Mouse (Mus musculus) spleen, adult 2 months (tissue): Measurements from ENCODE around the gene Lamc3. TPM values are rescaled to one million over a fixed set of nuclear protein-coding genes. Genes with fewer than 3 reads are reported as not detected.

ENCODE experiments used
- DNase-seq, 2 experiments: peaks; one replicate each; pipeline versions ENCODE4 v3.0.0 to v3.0.0-alpha.2; 2012 to 2021; ENCODE audit warnings: low spot score in 2 of 2, low read depth in 1 of 2
- H3K27ac ChIP-seq: fragments of 200-500 bp; 2 replicates; pipeline ENCODE4 v1.5.1; 2012; ENCODE audit warnings: low read length, inconsistent platforms; ENCODE audit not compliant: insufficient read depth
- H3K27me3 ChIP-seq: fragments of 200-500 bp; 2 replicates; pipeline ENCODE4 v1.6.1; 2012; ENCODE audit warnings: mild to moderate bottlenecking, moderate library complexity, low read length, inconsistent platforms; ENCODE audit not compliant: control insufficient read depth, insufficient read depth
- H3K36me3 ChIP-seq: fragments of 200-500 bp; 2 replicates; pipeline ENCODE4 v1.6.1; 2012; ENCODE audit warnings: mild to moderate bottlenecking, low read length, inconsistent platforms; ENCODE audit not compliant: control insufficient read depth, insufficient read depth
- H3K4me1 ChIP-seq: fragments of 200-500 bp; 2 replicates; pipeline ENCODE4 v1.6.1; 2011; ENCODE audit warnings: inconsistent platforms; ENCODE audit not compliant: control insufficient read depth, insufficient read depth, insufficient read length
- H3K4me3 ChIP-seq: fragments of 200-500 bp; 2 replicates; pipeline ENCODE4 v1.5.1; 2011; ENCODE audit warnings: mild to moderate bottlenecking, inconsistent platforms; ENCODE audit not compliant: insufficient read depth, insufficient read length; ENCODE audit errors: extremely low read depth
- CTCF ChIP-seq: fragments of 200-500 bp; IDR thresholded peaks from 2 replicates; pipeline ENCODE4 v1.5.1; 2011; ENCODE audit warnings: mild to moderate bottlenecking, inconsistent platforms; ENCODE audit not compliant: insufficient read depth, insufficient read length, insufficient replicate concordance; ENCODE audit errors: extremely low read depth
- POLR2A ChIP-seq: fragments of 200-500 bp; IDR thresholded peaks from 2 replicates; pipeline ENCODE4 v1.6.1; 2011; ENCODE audit warnings: low read depth, low read length, inconsistent platforms
- WGBS: fragments of 180-500 bp; shearing (Covaris S2); methylation state at CpG from one replicate; pipeline ENCODE4 v1.1.7; 2018; 5-methylcytosine and 5-hydroxymethylcytosine counted together
- polyA plus RNA-seq: library from polyadenylated mRNA; depleted of rRNA; stranded (reverse); fragments of >200 nt; gene quantifications from 2 replicates; pipeline ENCODE4 v1.2.3, GENCODE M21; 2012

Gene Lamc3
- polyA plus RNA-seq, 1 experiment = 2.1 TPM

DNA sequence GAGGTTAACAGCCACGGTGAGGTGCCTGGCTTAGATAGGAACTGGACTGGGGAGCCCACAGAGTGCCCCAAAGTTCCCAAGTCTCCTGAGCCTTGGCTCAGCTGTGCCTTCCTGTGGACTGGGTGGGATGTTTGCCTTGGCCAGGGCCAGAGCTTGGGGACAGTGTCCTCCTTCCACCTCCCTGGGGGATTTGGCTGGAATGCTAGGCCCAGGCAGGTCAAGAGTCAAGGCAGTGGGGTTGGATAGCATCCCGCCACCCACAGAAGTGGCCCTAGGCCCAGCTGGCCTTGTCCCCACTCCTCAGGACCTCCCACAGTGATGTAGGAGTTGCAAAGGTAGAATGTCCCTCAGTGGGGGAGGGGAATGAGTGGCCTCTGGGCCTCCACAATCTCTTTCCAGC is 4.1 kb downstream of the Lamc3 start:
- Histone ChIP-seq H3K4me1 (no peaks in the 10 kb centered on the region), H3K36me3 (no peaks in the 10 kb centered on the region), H3K4me3 (no peak overlapping the region), H3K27me3 (peaks cover 6% of the 10 kb centered on the region; the same call in 1 of the 2 replicates), H3K27ac (no peak overlapping the region)
- DNase-seq = no peak
- TF ChIP-seq CTCF (no peak), POLR2A (no peak)
- WGBS = 94% methylated on average over 2 of the region's 2 CpGs

- DNase-seq = no peak
- Histone ChIP-seq H3K27me3 (no peaks in the 10 kb centered on the region), H3K36me3 (no peaks in the 10 kb centered on the region), H3K4me1 (no peaks in the 10 kb centered on the region), H3K4me3 (no peak overlapping the region), H3K27ac (no peak overlapping the region)
- no peak for TF ChIP-seq CTCF
- TF ChIP-seq POLR2A = no peak
- WGBS = 85% methylated on average over 10 of the region's 10 CpGs
Observed at GRCm38 (mm10) chr2:31893110-31893669, 6.1 kb downstream of the Lamc3 start.

- Histone ChIP-seq H3K27ac (no peak overlapping the region), H3K4me1 (no peaks in the 10 kb centered on the region), H3K36me3 (no peaks in the 10 kb centered on the region), H3K4me3 (no peak overlapping the region), H3K27me3 (no peaks in the 10 kb centered on the region)
- no peak for DNase-seq
- TF ChIP-seq CTCF = no peak
- TF ChIP-seq POLR2A = no peak
- WGBS = 88% methylated on average over 13 of the region's 13 CpGs
Observed at GRCm38 (mm10) chr2:31894221-31894870, 7.3 kb downstream of the Lamc3 start.

- Histone ChIP-seq H3K4me3 (no peak overlapping the region), H3K27ac (no peak overlapping the region), H3K27me3 (no peaks in the 10 kb centered on the region), H3K36me3 (no peaks in the 10 kb centered on the region), H3K4me1 (no peaks in the 10 kb centered on the region)
- 82% methylated on average over 4 of the region's 4 CpGs for WGBS
- TF ChIP-seq CTCF = no peak
- no peak for TF ChIP-seq POLR2A
- DNase-seq = no peak
Observed at GRCm38 (mm10) chr2:31900932-31901331, 13.8 kb downstream of the Lamc3 start.

- H3K4me1 ChIP-seq = no peaks in the 10 kb centered on the region
- no peaks in the 10 kb centered on the region for H3K36me3 ChIP-seq
- TF ChIP-seq CTCF (no peak), POLR2A (no peak)
- H3K4me3 ChIP-seq = no peak overlapping the region
- WGBS = 49% methylated on average over 4 of the region's 4 CpGs
- no peak overlapping the region for H3K27ac ChIP-seq
- H3K27me3 ChIP-seq = no peaks in the 10 kb centered on the region
- DNase-seq = no peak
Observed at GRCm38 (mm10) chr2:31901659-31902362, 14.7 kb downstream of the Lamc3 start.

DNA sequence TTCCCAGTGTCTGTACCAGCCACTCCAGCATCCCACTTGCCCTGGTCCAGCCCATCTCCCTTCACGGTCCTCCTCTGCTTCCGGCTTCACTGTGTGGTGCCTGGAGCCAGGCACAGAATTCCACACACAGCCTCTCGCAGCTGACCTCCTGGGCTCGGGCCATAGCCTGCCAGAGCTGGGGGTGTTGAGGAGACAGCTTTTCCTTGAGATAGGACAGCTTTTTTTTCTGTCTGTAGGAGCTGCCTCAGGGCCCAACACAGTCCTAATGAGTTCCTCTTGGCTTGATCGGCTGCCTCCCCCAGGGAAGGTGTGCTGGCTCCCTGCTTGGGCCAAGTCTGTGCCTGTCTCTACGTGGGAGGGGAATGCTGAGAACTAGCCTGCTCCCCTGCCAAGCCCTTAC is 17.0 kb downstream of the Lamc3 start:
- Histone ChIP-seq H3K27me3 (no peaks in the 10 kb centered on the region), H3K27ac (no peak overlapping the region), H3K4me3 (no peak overlapping the region), H3K36me3 (no peaks in the 10 kb centered on the region), H3K4me1 (no peaks in the 10 kb centered on the region)
- no peak for TF ChIP-seq CTCF
- TF ChIP-seq POLR2A = no peak
- 59% methylated on average over 6 of the region's 6 CpGs for WGBS
- no peak for DNase-seq

GRCm38 (mm10) chr2:31904622-31905021 is 17.5 kb downstream of the Lamc3 start:
- no peaks in the 10 kb centered on the region for H3K27me3 ChIP-seq
- H3K4me3 ChIP-seq = no peak overlapping the region
- no peak overlapping the region for H3K27ac ChIP-seq
- no peaks in the 10 kb centered on the region for H3K4me1 ChIP-seq
- DNase-seq = no peak
- no peaks in the 10 kb centered on the region for H3K36me3 ChIP-seq
- TF ChIP-seq CTCF (no peak), POLR2A (no peak)
- 49% methylated on average over 8 of the region's 8 CpGs for WGBS
